Mouse (Mus musculus): ENCODE data around the gene Kctd5.
A peak's percentile ranks its signal among the peaks of the same experiment; 100 is the strongest.
"Not testable (repeated sequence)": the region's sequence is repeated elsewhere in the genome, so short reads cannot be mapped to it uniquely, and the experiment has no call there.

Gene Kctd5

DNA sequence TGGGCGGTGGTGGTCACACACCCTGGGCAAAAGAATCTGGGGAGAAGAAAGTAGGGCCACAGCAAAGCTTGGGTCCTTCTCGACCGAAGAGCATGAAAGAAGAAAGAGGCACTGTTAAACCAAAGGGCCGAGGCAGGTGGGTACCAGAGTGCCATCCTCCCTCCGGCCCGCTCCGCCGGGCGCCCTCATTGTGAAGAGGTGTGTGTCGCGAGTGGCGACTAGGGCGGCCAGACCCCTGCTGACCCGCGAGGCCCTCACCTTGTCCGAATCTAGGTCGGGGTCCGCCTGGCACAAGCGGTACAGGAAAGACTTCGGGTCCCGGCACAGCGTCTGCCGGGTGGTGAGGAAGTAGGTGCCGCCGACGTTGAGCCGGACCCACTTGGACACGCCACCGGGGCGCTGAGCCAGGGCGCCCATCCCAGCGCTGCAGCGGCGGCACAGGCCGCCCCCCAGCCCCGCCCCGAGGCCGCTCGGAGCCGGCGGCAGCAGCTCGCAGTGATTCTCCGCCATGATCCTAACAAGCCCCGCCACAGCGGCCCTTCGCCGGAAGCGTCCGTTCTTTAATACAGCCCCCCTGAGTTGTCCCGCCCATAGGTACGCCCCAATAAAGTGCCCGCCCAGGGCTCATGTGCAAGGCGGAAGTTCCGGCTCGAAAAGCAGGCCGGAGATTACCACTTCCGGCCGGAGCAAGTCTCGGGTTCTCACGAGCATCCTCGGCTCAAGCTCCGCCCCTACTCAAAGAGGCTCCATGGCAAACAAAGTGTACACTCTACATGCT, at the start of gene Kctd5:
Gene Kctd5, minus strand, starts transcription at position 567 of the 778 bp plus-strand sequence.
- DNase-seq (ENCODE audit: extremely low read depth, low read depth, low spot score), result peak; percentile 51

GRCm38 (mm10) chr17:24119446-24119845, 46.2 kb upstream of the Kctd5 start:
- DNase-seq (ENCODE audit: extremely low read depth, low read depth, low spot score), result no peak

DNA sequence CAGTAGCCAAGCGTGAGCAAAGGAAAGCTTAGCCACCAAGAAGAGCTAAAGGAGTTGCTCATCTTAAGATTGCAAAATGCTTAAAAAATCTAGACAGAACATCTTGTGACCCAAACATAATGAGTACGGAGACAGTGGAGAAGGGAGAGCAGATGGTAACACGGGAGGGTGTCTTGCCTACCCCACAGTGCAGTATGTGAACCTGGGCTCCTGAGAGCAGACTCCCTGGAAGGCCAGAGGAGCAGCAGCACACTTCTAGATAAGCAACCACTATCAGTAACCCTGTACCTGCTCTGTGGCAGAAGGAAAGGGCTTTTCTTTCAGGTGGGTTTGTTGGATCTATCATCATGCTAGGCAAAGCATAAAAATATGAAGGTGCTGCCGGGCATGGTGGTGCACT, 39.7 kb upstream of the Kctd5 start:
- no peak for DNase-seq (ENCODE audit: extremely low read depth, low read depth, low spot score)

DNA sequence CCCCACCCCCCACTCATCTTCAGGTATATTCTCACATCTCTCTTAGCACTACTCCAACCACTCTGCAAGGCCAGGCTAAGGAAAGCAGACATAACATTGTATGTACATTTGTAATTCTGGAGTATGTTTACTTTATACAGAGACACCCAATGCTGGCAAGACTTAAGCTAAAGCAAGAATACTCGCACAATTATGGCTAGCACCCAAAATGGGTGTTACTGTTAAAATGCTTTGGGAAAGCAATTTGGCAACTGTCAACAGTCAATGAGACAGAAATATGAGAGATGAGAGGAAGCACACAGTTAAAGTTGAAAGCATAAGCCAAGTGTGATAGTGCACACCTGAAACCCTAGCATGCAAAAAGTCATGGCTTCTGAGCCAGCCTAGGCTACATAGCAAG, 38.0 kb upstream of the Kctd5 start:
- DNase-seq (ENCODE audit: extremely low read depth, low read depth, low spot score), result no peak

DNA sequence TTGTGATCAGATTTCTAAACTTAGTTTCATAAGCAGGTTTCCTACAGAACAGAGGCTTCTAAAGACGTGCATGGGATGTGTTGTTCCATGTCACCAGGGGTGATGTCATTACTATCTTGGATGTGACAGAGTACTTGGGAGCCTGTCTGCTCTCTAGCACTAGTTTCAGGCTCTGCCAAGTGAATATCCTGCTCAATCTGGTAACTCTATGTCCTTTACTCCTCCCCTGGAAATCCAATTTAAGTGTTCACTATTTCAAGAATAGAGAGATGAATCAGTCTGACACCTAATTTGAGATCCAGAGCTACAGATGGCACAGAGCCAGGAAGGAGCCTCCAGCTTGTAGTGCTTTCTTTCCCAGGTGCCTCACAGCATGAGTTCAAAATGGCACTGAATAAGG, 35.6 kb upstream of the Kctd5 start:
- peak; percentile 57 for DNase-seq (ENCODE audit: extremely low read depth, low read depth, low spot score)

- DNase-seq (ENCODE audit: extremely low read depth, low read depth, low spot score), result no peak
Observed at GRCm38 (mm10) chr17:24105111-24105510, 31.8 kb upstream of the Kctd5 start.

- DNase-seq (ENCODE audit: extremely low read depth, low read depth, low spot score), result no peak
Observed at GRCm38 (mm10) chr17:24098354-24098753, 25.1 kb upstream of the Kctd5 start.

DNA sequence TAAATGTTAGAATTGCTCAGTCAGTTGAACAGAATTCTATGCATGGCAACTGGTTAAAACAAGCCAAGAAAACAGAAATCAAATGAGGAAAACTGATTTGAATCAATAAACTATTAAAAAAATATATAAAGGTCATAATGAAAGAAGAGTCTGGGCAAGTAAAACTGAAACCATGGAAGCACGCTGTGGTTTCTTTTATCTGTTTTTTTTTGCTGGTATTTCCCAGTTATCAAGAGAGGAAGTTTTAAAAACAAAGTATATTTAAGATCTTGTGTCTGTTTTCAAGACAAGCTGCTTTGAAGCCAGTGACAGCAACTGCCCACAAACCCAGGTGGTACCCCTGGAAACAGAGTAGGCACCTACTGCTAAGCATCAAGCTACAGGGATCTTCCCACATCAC, 17.3 kb upstream of the Kctd5 start:
- DNase-seq (ENCODE audit: extremely low read depth, low read depth, low spot score), result no peak

- DNase-seq (ENCODE audit: extremely low read depth, low read depth, low spot score), result not testable (repeated sequence)
Observed at GRCm38 (mm10) chr17:24086399-24086798, 13.1 kb upstream of the Kctd5 start.

- no peak for DNase-seq (ENCODE audit: extremely low read depth, low read depth, low spot score)
Observed at GRCm38 (mm10) chr17:24084593-24084992, 11.3 kb upstream of the Kctd5 start.

DNA sequence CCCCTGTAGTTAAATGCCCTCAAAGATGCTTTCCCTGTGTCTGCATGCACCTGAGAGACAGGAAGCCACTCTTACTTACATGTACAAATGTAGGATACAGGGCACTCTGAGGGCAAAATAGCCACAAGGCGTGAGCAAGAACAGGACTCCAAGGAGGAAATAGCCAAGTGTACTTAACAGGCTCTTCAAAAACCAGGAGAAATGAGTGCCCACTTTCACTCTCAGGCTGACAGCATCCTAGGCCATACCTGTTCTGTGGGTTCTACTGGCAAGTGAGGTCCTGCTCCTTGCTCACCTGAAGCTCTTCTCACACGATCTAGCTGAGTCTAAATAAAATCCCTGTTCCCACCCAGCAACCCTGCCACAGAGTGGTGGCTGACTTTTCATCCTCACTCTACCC, 3.8 kb upstream of the Kctd5 start:
- no peak for DNase-seq (ENCODE audit: extremely low read depth, low read depth, low spot score)

DNA sequence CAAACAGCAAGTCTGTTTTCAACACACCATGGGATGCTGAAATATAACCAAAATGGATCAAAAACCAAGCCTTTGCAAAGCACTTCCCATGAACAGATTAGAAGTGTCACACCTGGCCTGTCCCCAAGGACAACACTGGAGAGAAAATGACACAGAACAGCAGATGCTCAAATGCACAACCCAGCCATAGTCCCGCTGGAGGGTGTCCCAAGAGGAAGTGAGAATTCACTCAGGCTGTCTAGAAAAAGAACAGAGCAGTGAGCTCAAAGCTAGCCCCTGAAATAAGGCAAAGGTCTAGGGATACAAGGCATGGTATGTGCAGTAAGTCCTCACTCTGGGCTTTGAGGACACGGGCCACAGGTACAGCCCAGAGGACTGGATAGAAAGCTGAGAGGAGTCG, 3.8 kb downstream of the Kctd5 start:
- no peak for DNase-seq (ENCODE audit: extremely low read depth, low read depth, low spot score)

- DNase-seq (ENCODE audit: extremely low read depth, low read depth, low spot score), result no peak
Observed at GRCm38 (mm10) chr17:24068271-24068670, 5.0 kb downstream of the Kctd5 start.

- no peak for DNase-seq (ENCODE audit: extremely low read depth, low read depth, low spot score)
Observed at GRCm38 (mm10) chr17:24062459-24063155, 10.7 kb downstream of the Kctd5 start.

DNA sequence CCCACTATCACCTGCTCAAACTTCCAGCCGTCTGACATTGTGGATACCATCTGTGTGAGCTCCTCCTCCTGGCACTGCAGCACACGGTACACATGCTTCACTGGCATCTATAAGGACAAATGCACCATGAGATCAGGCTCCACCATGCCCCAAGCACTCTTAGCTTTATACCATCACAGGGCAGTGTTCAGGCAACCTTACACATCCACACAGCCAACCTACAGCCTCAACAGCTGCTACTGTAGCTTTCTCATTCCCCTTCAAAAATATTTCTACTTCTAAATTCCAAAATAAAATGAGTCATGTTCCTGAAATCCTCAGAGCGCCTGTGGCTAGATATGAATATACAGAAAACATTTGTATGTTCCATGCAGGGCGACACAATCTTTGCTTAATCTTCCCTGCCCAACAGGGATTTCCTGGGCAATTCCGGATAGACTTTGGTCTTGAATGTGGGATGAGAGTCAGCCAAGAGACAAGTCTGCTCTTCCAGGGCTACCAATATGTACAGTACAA, 15.5 kb downstream of the Kctd5 start:
- no peak for DNase-seq (ENCODE audit: extremely low read depth, low read depth, low spot score)

DNA sequence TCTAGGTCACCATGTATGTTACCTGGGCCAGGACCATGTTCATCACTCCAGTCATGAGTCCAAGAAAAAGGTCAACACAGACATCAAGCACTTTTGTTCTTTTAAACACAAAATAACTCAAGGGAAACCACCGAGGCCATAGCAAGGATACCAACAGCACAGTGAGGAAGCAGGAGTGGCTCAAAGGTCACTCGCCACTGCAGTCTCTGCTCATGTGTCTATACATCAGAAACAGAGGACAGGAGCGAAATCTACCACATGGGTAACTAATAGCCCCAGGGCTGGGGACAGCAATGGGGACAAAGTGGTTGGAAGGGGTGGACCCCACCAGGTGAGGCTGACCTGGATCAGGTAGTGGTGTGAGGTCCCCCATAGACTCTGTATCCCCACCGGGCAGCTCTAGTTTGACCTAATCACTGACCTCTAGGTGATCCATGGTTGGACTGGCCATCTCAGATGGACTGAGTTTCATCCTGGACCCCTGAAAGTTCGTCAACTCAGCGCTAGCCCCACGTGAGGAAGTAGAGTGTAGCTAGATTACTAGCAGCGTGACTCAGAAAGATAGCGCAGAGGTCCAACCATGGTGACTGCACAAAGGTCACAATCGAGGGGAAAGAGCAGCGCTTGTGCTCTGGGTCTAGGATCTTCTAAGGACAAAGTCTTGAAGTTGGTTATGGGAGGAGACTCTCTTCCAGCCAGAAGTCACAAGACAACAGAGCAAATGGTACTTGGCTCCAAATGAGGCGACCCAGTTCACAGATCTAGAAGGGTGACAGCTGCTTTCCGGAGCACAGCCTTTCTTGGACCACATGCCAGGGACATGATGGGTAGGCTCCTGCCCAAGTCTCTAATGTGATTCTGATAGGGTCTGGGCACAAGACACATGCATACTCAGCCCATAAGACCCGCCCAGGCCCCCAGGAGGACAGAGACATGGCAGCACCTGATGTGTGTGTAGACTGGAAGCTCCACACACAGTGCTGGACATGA, 16.4 kb downstream of the Kctd5 start:
- no peak for DNase-seq (ENCODE audit: extremely low read depth, low read depth, low spot score)

GRCm38 (mm10) chr17:24049008-24049407, 24.3 kb downstream of the Kctd5 start:
- DNase-seq (ENCODE audit: extremely low read depth, low read depth, low spot score), result no peak

DNA sequence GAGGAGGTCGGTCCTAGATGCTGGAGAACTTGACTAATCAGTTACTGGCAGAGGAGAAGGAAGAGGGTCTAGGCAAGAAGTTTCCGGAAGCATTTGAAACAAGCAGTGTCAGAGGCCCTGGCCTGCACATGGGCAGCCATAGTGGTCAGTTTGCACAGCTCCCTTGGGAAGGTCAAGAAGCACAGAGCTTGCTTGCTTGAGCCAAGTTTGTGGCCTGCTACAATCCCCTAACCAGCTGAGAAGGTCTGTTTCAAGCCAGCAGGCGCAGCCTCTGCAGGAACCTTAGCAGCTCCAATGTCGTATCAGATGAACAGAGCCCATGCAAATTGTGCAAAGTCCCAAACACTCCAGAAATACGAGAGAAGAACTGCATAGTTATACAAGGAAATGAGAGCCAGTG, 25.2 kb downstream of the Kctd5 start:
- no peak for DNase-seq (ENCODE audit: extremely low read depth, low read depth, low spot score)

DNA sequence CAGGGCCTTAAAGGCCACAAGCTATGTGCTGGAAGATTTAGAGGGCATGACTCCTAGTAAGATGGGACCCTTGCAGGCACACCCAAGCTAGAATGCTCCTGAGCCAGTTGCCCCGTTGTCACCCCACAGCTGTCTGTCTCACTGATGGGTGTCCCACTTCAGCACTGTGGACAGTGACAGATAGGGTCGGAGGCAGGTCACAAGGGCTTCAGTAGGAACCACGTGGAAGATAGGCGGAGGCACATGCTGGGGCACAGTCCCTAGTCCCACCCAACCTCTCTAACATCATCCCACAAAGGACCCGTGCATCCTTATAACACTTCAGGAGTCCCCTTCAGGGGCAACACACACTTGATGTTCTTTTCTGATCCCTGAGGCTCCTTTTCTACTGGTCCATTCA, 27.3 kb downstream of the Kctd5 start:
- DNase-seq (ENCODE audit: extremely low read depth, low read depth, low spot score), result no peak

DNA sequence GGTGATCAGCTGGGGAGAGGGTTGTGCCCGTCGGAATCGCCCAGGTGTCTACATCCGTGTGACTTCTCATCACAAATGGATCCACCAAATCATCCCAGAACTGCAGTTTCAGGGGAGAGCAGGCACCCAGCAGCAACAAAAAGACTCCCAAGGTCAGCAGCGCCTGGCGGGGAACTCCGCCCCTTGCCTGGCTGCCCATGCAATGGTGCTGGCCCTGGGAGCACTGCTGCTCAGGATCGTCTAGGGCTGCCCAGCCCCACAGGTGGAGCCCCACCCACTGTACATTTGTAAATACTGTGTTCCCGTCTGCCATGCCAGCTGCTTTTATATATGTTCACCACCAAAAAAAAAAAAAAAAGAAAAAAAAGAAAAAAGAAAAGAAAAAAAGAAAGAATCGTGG, 27.7 kb downstream of the Kctd5 start:
- DNase-seq (ENCODE audit: extremely low read depth, low read depth, low spot score), result no peak

- no peak for DNase-seq (ENCODE audit: extremely low read depth, low read depth, low spot score)
Observed at GRCm38 (mm10) chr17:24044482-24044881, 28.8 kb downstream of the Kctd5 start.
